Mouse (Mus musculus) lung, postnatal 25 days (tissue): ENCODE data around the gene Rps6kb1.
A peak's percentile ranks its signal among the peaks of the same experiment; 100 is the strongest.

Experiments
- DNase-seq: peaks from one replicate; pipeline ENCODE4 v3.0.0; 2022; ENCODE audit warnings: low spot score

Gene Rps6kb1

GRCm38 (mm10) chr11:86468971-86469370, 75.6 kb downstream of the Rps6kb1 start:
- no peak for DNase-seq

DNA sequence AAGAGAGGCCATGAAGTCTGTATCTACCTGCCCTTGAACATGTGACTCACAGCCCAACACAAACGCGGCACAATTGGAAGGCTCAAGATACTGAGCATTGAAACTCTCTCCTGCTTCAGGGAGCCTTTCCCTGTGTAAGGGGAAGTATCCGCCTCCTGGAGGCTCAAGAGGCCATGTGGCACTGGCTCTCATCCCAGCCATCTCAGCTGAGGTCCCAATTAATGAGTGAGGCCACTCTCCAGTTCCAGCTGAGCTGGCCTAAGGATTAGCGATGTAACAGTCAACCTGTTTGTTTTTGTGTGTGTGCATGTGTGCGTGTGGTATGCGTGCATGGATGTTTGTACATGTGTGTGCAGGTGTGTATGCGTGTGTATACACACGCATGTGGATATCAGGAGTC, 76.3 kb downstream of the Rps6kb1 start:
- DNase-seq, result no peak

DNA sequence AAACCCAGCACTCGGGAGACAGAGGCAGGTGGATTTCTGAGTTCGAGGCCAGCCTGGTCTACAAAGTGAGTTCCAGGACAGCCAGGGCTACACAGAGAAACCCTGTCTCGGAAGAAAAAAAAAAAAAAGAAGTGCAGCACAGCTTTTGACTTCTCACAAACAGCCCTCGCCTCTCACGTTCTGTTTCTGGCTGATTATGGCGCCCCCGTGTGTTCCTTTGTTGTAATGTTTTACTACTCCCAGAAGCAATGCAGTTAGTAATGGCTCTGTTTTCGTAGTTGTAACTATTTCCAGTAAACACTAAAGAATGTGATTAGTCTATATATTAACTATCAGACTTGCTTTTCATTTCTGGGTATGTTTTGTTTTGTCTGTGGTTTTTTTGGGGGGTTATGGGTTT, 80.3 kb downstream of the Rps6kb1 start:
- peak; percentile 63 for DNase-seq

DNA sequence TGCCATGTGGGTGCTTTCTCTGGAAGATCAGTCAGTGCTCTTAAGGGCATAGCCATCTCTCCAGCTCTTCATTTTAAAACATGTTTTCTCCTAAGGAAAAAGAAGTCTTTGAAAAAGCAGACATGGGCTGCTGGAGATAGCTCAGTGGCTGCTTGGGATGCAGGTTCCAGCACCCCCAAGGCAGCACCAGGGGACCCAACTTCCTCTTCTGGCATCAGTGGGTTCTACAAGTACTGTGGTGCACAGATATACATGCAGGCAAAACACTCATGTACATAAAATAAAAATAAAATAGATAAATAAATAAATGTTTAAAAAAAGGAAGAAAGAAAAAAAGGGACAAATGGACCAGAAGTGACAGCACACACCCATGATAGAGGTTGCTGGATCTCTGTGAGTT, 82.0 kb downstream of the Rps6kb1 start:
- DNase-seq, result no peak

DNA sequence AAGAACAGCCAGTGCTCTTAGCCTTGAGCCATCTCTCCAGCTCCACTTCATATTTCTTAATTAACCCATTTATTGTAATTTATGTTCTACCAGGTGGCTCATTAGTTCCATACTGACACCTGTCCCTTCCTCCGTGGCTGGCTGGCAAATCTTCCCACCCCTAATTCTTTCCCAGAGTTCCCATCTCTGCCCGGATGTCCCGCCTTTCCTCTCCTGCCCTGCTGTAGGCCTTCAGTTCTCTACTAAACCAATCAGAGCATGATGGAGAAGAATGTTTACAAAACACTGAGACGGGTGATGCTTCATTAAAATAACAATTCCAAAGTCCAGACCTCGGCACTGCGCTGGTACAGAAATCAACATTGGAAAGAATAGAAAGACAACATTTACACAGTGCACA, 85.7 kb downstream of the Rps6kb1 start:
- no peak for DNase-seq

DNA sequence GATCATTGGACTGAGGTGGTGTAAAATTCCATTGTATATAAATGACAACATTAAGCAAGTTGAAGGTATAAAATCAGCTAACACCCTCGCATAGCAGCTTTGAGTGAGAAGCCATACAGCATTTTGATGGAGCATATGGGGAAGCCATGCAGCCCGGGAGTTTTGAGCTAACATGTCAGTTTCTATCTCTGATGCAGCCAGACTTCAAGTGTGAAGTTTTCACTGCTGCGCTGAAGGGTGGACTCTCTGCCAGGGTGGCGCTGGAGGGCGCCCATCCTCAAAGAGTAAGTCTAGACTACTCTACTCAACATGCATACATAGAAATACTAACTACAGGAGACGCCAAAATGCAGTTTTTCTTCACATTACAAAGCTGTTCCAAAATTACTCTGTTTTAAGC, 87.1 kb downstream of the Rps6kb1 start:
- DNase-seq, result no peak

DNA sequence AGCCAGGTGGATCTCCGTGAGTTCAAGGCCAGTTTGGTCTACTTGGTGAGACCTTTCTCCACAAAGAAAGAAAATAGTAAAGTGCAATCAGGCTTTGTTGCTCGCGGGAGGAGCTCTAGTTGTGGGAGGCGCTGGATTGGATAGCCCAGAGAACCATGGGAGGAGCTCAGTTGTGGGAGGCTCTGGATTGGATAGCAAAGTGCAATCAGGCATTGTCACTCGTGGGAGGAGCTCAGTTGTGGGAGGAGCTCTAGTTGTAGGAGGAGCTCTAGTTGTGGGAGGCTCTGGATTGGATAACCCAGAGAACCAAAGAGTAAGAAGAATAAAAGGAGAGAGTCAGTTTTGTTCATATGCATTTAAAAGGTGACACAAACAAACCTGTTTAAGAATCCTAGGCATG, 90.6 kb downstream of the Rps6kb1 start:
- DNase-seq, result no peak
